Mouse (Mus musculus) heart, embryonic 14.5 days (tissue): ENCODE data around the gene Cfap73. TPM values are rescaled to one million over a fixed set of nuclear protein-coding genes. Genes with fewer than 3 reads are reported as not detected.

Source experiments
- ATAC-seq: fragments of 200-750 bp; cut with Nextera tagmentation; 2 replicates; pipeline ENCODE4 v1.8.0; 2017; ENCODE audit warnings: low read depth, moderate TSS enrichment; ENCODE audit not compliant: insufficient number of reproducible peaks, insufficient read depth, low FRiP score
- H3K27ac ChIP-seq, 2 experiments: fragments of 200-500 bp in 1 of 2; fragments of 300-500 bp in 1 of 2; sonication (generic) in 1 of 2; replicated peaks in 1 of 2; 2 replicates each; pipeline ENCODE4 v1.5.1; 2012 to 2014; ENCODE audit warnings: low read depth in 2 of 2, low read length in 2 of 2, control low read depth in 1 of 2, mild to moderate bottlenecking in 1 of 2, mixed read lengths in 1 of 2; ENCODE audit not compliant: control insufficient read depth in 1 of 2, insufficient read depth in 1 of 2
- H3K27me3 ChIP-seq: fragments of 300-500 bp; sonication (generic); 2 replicates; pipeline ENCODE4 v1.6.1; 2014; ENCODE audit warnings: mild to moderate bottlenecking, low read length, control low read depth; ENCODE audit not compliant: control insufficient read depth, insufficient read depth
- H3K36me3 ChIP-seq: fragments of 300-500 bp; sonication (generic); 2 replicates; pipeline ENCODE4 v1.6.1; 2014; ENCODE audit warnings: mild to moderate bottlenecking, control low read depth, low read length, mixed read lengths; ENCODE audit not compliant: control insufficient read depth, insufficient read depth
- H3K4me1 ChIP-seq, 2 experiments: fragments of 200-500 bp in 1 of 2; fragments of 300-500 bp in 1 of 2; sonication (generic) in 1 of 2; 2 replicates each; pipeline ENCODE4 v1.6.1; 2012 to 2014; ENCODE audit warnings: low read length in 2 of 2, control low read depth in 1 of 2, mixed read lengths in 1 of 2; ENCODE audit not compliant: control insufficient read depth in 2 of 2, insufficient read depth in 2 of 2
- H3K4me2 ChIP-seq: fragments of 300-500 bp; sonication (generic); 2 replicates; pipeline ENCODE4 v1.6.1; 2014; ENCODE audit warnings: mild to moderate bottlenecking, low read length
- H3K4me3 ChIP-seq, 2 experiments: fragments of 200-500 bp in 1 of 2; fragments of 300-500 bp in 1 of 2; sonication (generic) in 1 of 2; 2 replicates each; pipeline ENCODE4 v1.5.1; 2012 to 2014; ENCODE audit warnings: low read length in 2 of 2, mild to moderate bottlenecking in 2 of 2, control low read depth in 1 of 2, low read depth in 1 of 2, moderate library complexity in 1 of 2; ENCODE audit not compliant: control insufficient read depth in 1 of 2, insufficient read depth in 1 of 2
- H3K9ac ChIP-seq: fragments of 300-500 bp; sonication (generic); 2 replicates; pipeline ENCODE4 v1.6.1; 2014; ENCODE audit warnings: mild to moderate bottlenecking, low read length
- H3K9me3 ChIP-seq: fragments of 300-500 bp; sonication (generic); 2 replicates; pipeline ENCODE4 v1.6.1; 2016; ENCODE audit warnings: low read length, control low read depth; ENCODE audit not compliant: control insufficient read depth
- WGBS: fragments of 180-500 bp; shearing (Covaris S2); extraction: QIAGEN DNeasy Blood & Tissue Kit; methylation state at CpG from one replicate; pipeline ENCODE4 v1.1.7; 2014; 5-methylcytosine and 5-hydroxymethylcytosine counted together
- polyA plus RNA-seq: library from polyadenylated mRNA; unstranded; fragments of >200 nt; fragmentation: Nextera tagmentation; extraction: Ambion mirVana; gene quantifications from 2 replicates; pipeline ENCODE4 v1.2.1, GENCODE M21; 2014

The Cfap73 gene
- polyA plus RNA-seq, 1 experiment from 2014 or later: not detected

DNA sequence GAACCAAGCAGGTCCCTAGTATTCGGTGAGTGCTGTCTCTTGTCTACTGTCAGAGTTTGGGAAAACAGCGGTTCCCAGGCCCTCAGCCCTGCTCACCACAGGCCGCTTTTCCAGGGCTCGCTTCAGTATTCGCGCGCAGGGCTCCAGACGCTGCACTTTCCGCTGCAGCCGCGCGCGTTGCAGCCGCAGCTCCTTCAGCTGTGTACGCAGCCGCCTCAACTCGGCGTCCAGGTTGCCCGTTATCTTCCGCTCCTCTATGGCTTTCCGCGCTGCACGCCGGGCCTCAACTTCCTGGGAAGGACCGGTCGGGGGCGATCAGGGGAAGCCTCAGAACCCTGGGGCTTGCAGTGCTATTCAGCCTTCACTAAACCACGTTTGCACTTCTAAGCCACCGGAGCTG lies 2.9 kb downstream of the Cfap73 start:
- ATAC-seq: no peak
- Histone ChIP-seq H3K4me2 (peak overlapping the region; percentile 57), H3K27ac (no peak overlapping the region), H3K4me3 (peak overlapping the region; percentile 19 to 32), H3K27me3 (peaks cover 8% of the 10 kb centered on the region), H3K9ac (peak overlapping the region; percentile 36), H3K4me1 (peaks cover 6 to 10% of the 10 kb centered on the region in 2 experiments; a peak in 3 of 4 replicates), H3K9me3 (peaks cover 6% of the 10 kb centered on the region; the same call in 1 of the 2 replicates), H3K36me3 (peaks cover 25% of the 10 kb centered on the region)
- 4% methylated on average over 29 of the region's 29 CpGs for WGBS

DNA sequence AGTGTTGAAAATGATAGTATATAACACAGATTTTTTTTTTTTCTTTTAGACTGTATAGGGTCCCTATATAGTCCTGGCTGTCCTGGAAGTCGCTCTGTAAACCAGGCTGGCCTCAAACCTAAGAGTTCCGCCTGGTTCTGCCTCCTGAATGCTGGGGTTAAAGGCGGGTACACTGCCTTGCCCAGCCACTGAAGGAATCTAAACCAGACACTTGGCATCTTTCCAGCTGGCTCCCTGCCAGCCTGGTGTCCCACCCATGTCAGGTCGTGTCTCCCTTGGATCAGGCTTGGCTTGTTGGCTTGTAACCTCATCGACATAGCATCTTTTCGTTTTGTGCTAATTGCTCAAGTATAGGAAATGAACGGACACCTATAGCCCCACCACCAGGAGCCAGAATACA lies 5.4 kb downstream of the Cfap73 start:
- H3K4me1 ChIP-seq: peaks cover 6 to 10% of the 10 kb centered on the region in 2 experiments; a peak in 3 of 4 replicates
- no peak overlapping the region for H3K27ac ChIP-seq
- no peak overlapping the region for H3K9ac ChIP-seq
- H3K36me3 ChIP-seq: peaks cover 50% of the 10 kb centered on the region
- H3K4me2 ChIP-seq: no peak overlapping the region
- no peak overlapping the region for H3K4me3 ChIP-seq
- WGBS: 40% methylated on average over 7 of the region's 7 CpGs
- no peak for ATAC-seq
- peaks cover 8% of the 10 kb centered on the region for H3K27me3 ChIP-seq
- H3K9me3 ChIP-seq: 0 out of 2 replicates have a peak, but pooled peaks cover 2% of the 10 kb centered on the region

DNA sequence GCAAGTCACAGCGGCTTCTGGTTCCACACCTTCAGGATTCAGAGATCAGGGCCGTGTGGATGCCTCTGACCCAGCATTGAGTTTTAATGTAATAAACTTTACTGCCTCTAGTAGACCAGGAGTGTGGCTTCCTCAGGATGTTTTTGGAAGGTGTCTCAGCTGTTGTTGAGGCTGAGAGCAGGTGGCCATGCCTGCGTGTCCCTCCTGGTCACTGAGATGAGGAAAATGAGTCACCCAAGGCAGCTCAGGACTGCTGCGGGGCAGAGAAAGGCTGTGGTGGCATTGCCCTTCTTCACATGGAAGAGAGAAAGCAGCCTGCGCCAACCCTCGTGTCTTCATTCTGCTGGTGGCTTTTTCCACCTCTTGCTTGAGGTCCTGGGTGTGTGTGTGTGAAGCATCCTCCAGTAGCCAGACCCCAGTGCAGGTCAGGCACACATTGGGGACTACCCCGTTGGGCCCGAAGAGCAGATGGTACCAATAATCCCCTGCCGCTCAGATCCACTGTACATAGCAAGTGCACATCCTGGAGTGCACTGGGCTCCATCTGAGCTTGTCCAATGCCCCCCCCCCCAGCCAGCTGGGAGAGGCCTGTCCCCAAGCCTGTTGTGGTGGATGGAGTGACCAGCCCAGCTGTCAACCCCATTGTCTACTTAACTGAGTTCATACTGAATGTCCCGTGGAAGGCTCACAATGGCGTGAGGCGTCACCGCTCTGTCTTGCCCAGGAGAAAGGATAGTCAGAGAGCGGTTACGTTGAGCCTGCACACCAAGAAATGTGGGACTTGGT lies 6.3 kb downstream of the Cfap73 start:
- peaks cover 8% of the 10 kb centered on the region for H3K27me3 ChIP-seq
- H3K36me3 ChIP-seq: peaks cover 59% of the 10 kb centered on the region
- H3K9me3 ChIP-seq: 0 out of 2 replicates have a peak, but pooled peaks cover 2% of the 10 kb centered on the region
- H3K9ac ChIP-seq: no peak overlapping the region
- H3K4me1 ChIP-seq: peaks cover 6 to 10% of the 10 kb centered on the region in 2 experiments
- 91% methylated on average over 15 of the region's 15 CpGs for WGBS
- no peak for ATAC-seq
- no peak overlapping the region for H3K27ac ChIP-seq
- H3K4me2 ChIP-seq: no peak overlapping the region
- H3K4me3 ChIP-seq: no peak overlapping the region

DNA sequence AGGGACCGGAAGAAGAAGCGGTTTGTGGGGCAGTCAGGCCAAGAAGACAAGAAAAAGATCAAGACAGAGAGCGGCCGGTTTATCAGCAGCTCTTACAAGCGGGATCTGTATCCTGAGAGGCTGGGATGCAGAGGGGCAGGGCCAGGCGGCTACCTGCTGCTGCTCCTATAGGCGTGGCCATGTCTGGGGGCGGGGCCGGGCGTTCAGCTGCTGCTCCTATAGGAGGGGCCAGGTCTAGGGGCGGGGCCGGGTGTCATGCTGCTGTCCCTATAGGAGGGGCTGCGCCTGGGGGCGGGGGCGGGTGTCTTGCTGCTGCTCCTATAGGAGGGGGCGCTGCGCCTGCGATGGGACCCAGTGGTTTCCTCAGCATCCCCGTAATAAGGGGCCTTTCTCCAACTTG lies 7.6 kb downstream of the Cfap73 start:
- no peak overlapping the region for H3K4me2 ChIP-seq
- 49% methylated on average over 19 of the region's 19 CpGs for WGBS
- H3K4me1 ChIP-seq: peaks cover 10 to 11% of the 10 kb centered on the region in 2 experiments
- peaks cover 8% of the 10 kb centered on the region for H3K27me3 ChIP-seq
- no peak overlapping the region for H3K27ac ChIP-seq
- no peaks in the 10 kb centered on the region for H3K9me3 ChIP-seq
- H3K36me3 ChIP-seq: peaks cover 72% of the 10 kb centered on the region
- no peak overlapping the region for H3K9ac ChIP-seq
- ATAC-seq: no peak
- no peak overlapping the region for H3K4me3 ChIP-seq

DNA sequence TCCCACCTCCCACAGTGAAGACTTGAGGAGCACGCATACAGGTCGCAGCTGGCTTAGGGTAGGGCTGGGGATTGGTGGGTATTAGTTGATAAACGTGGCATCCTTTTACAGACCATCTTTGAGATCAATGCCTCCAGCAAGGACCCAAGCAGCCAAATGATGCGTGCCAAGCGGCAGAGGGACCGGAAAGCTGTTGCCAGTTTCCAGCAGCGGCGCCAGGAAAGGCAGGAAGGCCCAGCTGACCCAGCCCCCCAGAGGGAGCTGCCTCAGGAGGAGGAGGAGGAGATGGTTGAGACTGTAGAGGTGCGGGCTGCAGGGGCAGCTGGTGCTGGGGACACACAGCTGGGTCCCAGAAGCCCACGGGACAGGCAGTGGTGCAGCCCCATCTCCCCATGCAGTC lies 9.6 kb downstream of the Cfap73 start:
- Histone ChIP-seq H3K36me3 (peaks cover 92% of the 10 kb centered on the region), H3K4me3 (no peak overlapping the region), H3K4me2 (no peak overlapping the region), H3K27me3 (no peaks in the 10 kb centered on the region), H3K27ac (no peak overlapping the region), H3K4me1 (peaks cover 5 to 15% of the 10 kb centered on the region in 2 experiments), H3K9ac (no peak overlapping the region), H3K9me3 (no peaks in the 10 kb centered on the region)
- ATAC-seq: no peak
- 96% methylated on average over 10 of the region's 10 CpGs for WGBS

DNA sequence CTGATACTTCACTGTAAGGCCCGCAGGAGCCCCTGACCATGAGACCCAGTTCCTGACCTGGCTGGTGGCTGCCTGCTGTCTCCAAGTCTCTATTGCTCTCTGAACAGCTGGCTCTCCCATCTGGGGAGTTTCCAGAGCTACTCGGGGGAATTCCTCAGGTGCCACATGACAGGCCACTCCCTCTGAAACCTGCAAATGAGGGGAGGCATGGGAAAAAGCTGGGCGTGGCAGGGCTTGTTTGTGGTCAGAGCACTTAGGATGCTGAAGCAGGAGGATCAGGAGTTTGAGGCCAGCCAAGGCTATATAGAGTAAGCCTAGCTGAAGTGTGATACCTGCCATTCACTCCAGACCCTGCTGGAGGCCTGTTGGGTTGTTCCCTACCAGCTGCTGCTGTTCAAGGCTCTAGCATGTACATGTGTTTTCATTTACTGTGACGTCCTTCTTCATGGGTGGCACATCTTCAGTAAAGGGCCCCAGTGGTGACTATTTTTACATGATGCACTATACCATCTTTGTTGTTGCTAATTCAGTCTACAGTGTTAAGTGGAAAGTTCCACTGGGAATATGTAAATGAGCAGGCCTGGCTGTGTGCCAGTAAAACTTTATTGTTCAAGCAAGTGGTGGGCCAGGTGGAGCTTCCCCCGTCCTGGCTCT lies 11.7 kb downstream of the Cfap73 start:
- Histone ChIP-seq H3K9ac (no peak overlapping the region), H3K27me3 (no peaks in the 10 kb centered on the region), H3K4me1 (peaks cover 0 to 9% of the 10 kb centered on the region in 2 experiments; a peak in 1 of 4 replicates), H3K27ac (0 out of 4 replicates have a peak overlapping the region, but pooled peaks of 1 of the 2 experiments have one; percentile 14), H3K36me3 (peaks cover 100% of the 10 kb centered on the region), H3K4me3 (no peak overlapping the region), H3K9me3 (no peaks in the 10 kb centered on the region), H3K4me2 (no peak overlapping the region)
- WGBS: 70% methylated on average over 5 of the region's 5 CpGs
- no peak for ATAC-seq

DNA sequence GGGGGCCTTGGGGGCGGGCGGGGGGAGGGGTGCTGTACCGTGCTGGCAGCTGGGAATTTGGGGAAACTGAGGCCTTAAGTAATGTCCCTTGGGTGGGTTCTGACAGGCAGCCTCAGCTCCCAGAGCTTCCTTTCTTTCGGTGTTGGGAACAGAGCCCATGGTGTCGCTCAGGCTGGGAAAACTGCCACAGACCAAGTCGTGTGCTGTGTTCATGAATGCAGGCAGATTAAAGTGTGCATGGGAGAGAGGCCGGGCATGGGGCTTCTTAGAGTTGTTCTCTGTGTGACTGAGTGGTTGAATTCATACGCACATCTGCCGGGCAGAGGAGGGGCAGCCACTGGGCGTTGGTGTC lies 12.2 kb downstream of the Cfap73 start:
- Histone ChIP-seq H3K9ac (no peak overlapping the region), H3K4me3 (no peak overlapping the region), H3K9me3 (no peaks in the 10 kb centered on the region), H3K4me1 (peaks cover 0 to 9% of the 10 kb centered on the region in 2 experiments; a peak in 1 of 4 replicates), H3K36me3 (peaks cover 100% of the 10 kb centered on the region), H3K27ac (0 out of 4 replicates have a peak overlapping the region, but pooled peaks of 1 of the 2 experiments have one; percentile 14), H3K4me2 (no peak overlapping the region), H3K27me3 (no peaks in the 10 kb centered on the region)
- WGBS: 87% methylated on average over 10 of the region's 10 CpGs
- no peak for ATAC-seq
